Mouse (Mus musculus) liver, adult 2 months (tissue): ENCODE measurements at regions not wholly inside any gene's neighbourhood (a gene's known extent, or its start where the extent isn't known, plus 50 kb on each side); places are given as distances from the start of the nearest gene placed in this dataset.

Experiments
- DNase-seq: peaks from one replicate; pipeline ENCODE4 v3.0.0-alpha.2; 2011; ENCODE audit warnings: low read depth, low spot score; ENCODE audit errors: extremely low read depth
- H3K27ac ChIP-seq: fragments of 200-500 bp; replicated peaks from 2 replicates; pipeline ENCODE4 v1.5.1; 2012; ENCODE audit warnings: low read depth, mild to moderate bottlenecking, control low read depth, inconsistent platforms, low read length; ENCODE audit not compliant: insufficient read depth
- H3K27me3 ChIP-seq: fragments of 200-500 bp; 2 replicates; pipeline ENCODE4 v1.6.1; 2012; ENCODE audit warnings: mild to moderate bottlenecking, moderate library complexity, low read length, inconsistent platforms; ENCODE audit not compliant: control insufficient read depth, insufficient read depth
- H3K36me3 ChIP-seq: fragments of 200-500 bp; 2 replicates; pipeline ENCODE4 v1.6.1; 2012; ENCODE audit warnings: low read length, inconsistent platforms; ENCODE audit not compliant: control insufficient read depth, insufficient read depth
- H3K4me1 ChIP-seq: fragments of 200-500 bp; 2 replicates; pipeline ENCODE4 v1.6.1; 2011; ENCODE audit warnings: low read length; ENCODE audit not compliant: control insufficient read depth, insufficient read depth
- H3K4me3 ChIP-seq: fragments of 200-500 bp; 2 replicates; pipeline ENCODE4 v1.5.1; 2011; ENCODE audit warnings: low read depth, mild to moderate bottlenecking, control low read depth, low read length, moderate library complexity; ENCODE audit not compliant: insufficient read depth
- H3K79me2 ChIP-seq: fragments of 200-500 bp; 2 replicates; pipeline ENCODE4 v1.6.1; 2012; ENCODE audit warnings: inconsistent platforms, mild to moderate bottlenecking, low read length, moderate library complexity; ENCODE audit not compliant: control insufficient read depth, insufficient read depth
- H3K9ac ChIP-seq: fragments of 200-500 bp; 2 replicates; pipeline ENCODE4 v1.6.1; 2012; ENCODE audit warnings: low read depth, mild to moderate bottlenecking, control low read depth, inconsistent platforms, low read length
- CTCF ChIP-seq: fragments of 200-500 bp; IDR thresholded peaks from 2 replicates; pipeline ENCODE4 v1.5.1; 2011; ENCODE audit warnings: low read depth, low read length, control low read depth
- POLR2A ChIP-seq: fragments of 200-500 bp; IDR thresholded peaks from 2 replicates; pipeline ENCODE4 v1.6.1; 2011; ENCODE audit warnings: low read length, control low read depth; ENCODE audit not compliant: insufficient read depth; ENCODE audit errors: extremely low read depth
- WGBS: fragments of 180-500 bp; shearing (Covaris S2); methylation state at CpG from one replicate; pipeline ENCODE4 v1.1.7; 2018; 5-methylcytosine and 5-hydroxymethylcytosine counted together

DNA sequence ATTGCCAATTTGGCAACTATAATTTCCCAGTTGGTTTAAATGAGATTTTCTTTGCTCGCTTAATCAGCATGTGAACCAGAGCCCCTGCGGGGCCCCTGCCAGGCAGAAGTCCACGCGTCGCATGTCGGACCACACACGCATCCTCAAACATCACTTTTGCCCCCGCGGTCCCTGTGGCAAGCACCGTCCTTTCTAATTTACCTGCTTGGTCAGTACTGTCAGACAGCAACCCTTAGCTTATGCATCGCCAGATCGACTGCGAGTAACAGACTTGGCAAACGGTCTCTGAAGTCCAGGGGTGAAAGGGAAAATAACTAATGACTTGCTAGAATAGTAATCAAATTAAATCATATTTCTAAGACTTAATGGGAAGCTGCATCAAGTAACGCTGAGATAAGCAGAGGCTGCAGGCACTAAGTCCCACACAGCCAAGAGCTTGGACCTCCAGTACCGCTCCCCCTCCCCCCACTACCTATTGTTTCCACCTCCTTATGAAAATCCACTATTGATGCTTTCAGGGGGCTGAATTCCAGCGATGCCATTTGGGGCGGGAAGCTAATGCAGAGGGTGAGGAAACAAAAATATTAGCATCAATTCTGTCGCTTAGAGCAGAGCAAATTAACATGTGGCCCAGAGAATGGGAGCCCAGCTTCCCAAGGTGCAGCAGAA lies 142.0 kb upstream of the Cntnap4 start:
- WGBS: 71% methylated on average over 19 of the region's 19 CpGs
- H3K79me2 ChIP-seq: no peaks in the 10 kb centered on the region
- DNase-seq: no peak
- no peak overlapping the region for H3K9ac ChIP-seq
- TF ChIP-seq CTCF (no peak), POLR2A (no peak)
- no peaks in the 10 kb centered on the region for H3K27me3 ChIP-seq
- no peak overlapping the region for H3K4me3 ChIP-seq
- H3K36me3 ChIP-seq: no peaks in the 10 kb centered on the region
- no peaks in the 10 kb centered on the region for H3K4me1 ChIP-seq
- no peak overlapping the region for H3K27ac ChIP-seq

DNA sequence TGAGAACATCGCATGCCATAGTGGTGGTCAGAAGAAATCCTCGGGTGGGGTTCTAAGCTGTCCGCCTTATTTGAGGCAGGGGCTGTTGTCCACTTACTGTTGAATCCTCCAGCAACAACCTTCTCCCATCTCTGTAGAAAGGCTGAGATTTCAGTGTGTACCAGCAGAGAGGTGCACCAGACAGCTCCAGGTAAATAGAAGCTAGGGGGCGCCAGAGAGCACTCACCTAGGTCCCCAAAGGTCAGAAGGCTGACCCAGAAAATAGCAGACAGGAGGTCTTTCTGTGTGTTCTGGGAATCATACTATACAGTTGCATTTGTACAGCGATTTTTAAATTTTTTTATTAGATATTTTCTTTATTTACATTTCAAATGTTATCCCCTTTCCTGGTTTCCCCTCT lies 157.9 kb upstream of the Cntnap4 start:
- Histone ChIP-seq H3K4me1 (no peaks in the 10 kb centered on the region), H3K36me3 (no peaks in the 10 kb centered on the region), H3K9ac (no peak overlapping the region), H3K4me3 (no peak overlapping the region), H3K27ac (no peak overlapping the region), H3K79me2 (no peaks in the 10 kb centered on the region), H3K27me3 (no peaks in the 10 kb centered on the region)
- DNase-seq: no peak
- 84% methylated on average over 5 of the region's 5 CpGs for WGBS
- no peak for TF ChIP-seq CTCF
- TF ChIP-seq POLR2A: no peak

DNA sequence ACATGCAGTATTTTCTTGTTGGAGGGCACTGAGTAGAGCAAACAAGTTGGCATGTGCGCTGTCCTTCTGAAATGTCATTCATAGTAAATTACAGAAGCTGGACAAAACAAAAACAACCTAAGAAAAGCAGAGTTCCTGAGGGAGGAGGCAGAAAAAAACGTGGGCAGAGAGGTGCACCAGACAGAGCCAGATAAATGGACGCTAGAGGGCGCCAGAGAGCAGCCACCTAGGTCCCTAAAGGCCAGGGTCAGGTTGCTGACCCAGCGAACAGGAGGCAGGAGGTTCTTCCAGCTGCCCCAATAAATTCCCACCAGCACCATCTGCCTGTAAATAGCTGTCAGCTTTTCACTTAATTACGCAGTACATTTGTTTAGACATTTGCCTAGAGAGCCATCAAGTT lies 158.6 kb upstream of the Cntnap4 start:
- H3K4me3 ChIP-seq: no peak overlapping the region
- TF ChIP-seq POLR2A: no peak
- TF ChIP-seq CTCF: peak; percentile 82
- no peaks in the 10 kb centered on the region for H3K4me1 ChIP-seq
- 25% methylated on average over 6 of the region's 6 CpGs for WGBS
- no peak overlapping the region for H3K9ac ChIP-seq
- H3K27me3 ChIP-seq: no peaks in the 10 kb centered on the region
- DNase-seq: peak; percentile 46
- no peaks in the 10 kb centered on the region for H3K79me2 ChIP-seq
- no peak overlapping the region for H3K27ac ChIP-seq
- H3K36me3 ChIP-seq: no peaks in the 10 kb centered on the region

DNA sequence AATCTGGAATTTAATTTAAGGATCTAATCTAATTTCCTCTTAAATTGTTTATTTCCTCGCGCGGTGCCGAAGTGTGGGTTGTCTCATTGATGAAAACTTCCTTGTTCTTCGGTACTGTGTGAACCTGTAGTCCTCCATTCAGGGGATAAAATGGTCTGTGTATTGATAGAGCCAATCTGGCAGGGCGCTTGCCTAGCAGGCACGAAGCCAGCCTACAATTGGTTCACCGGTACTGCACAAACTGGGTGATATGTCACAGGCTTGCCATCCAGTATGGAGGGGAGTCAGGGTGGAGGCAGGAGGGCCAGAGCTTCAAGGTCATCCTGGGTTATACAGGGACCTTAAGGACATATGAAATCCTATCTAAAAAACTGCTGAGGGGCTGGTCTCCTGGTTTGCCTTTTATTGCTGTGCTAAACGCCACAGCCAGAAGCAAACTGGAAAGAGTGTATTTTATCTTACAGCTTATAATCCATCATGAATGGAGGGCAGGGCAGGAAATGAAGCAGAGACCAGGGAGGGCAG lies 161.6 kb upstream of the Cntnap4 start:
- no peaks in the 10 kb centered on the region for H3K36me3 ChIP-seq
- no peaks in the 10 kb centered on the region for H3K79me2 ChIP-seq
- H3K4me1 ChIP-seq: no peaks in the 10 kb centered on the region
- peak; percentile 11 for DNase-seq
- no peaks in the 10 kb centered on the region for H3K27me3 ChIP-seq
- H3K4me3 ChIP-seq: no peak overlapping the region
- no peak overlapping the region for H3K9ac ChIP-seq
- TF ChIP-seq POLR2A: no peak
- TF ChIP-seq CTCF: no peak
- H3K27ac ChIP-seq: no peak overlapping the region
- 84% methylated on average over 9 of the region's 9 CpGs for WGBS

DNA sequence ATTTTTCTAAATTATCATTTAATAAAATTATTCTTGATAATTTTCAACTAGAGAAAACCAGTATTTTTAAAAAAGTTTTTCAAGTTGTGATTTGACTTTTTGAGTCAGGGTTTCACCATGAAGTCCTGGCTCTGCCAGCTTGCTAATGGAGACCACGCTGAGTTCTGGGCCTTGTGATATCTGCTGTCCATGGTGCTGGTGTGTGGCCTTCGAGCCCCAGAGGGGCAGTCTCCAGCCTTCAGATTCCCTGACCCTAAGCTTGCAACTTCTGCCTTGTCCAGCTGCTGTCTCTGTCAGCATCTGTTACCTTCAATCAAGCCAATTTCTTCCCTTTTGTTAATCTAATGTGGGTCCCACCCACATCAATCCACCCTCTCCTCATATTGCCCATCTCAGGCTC lies 165.8 kb upstream of the Cntnap4 start:
- Histone ChIP-seq H3K27ac (no peak overlapping the region), H3K9ac (no peak overlapping the region), H3K4me3 (no peak overlapping the region), H3K79me2 (no peaks in the 10 kb centered on the region), H3K4me1 (no peaks in the 10 kb centered on the region), H3K27me3 (no peaks in the 10 kb centered on the region), H3K36me3 (no peaks in the 10 kb centered on the region)
- no peak for DNase-seq
- 3% methylated on average over 2 of the region's 2 CpGs for WGBS
- TF ChIP-seq CTCF (no peak), POLR2A (no peak)

DNA sequence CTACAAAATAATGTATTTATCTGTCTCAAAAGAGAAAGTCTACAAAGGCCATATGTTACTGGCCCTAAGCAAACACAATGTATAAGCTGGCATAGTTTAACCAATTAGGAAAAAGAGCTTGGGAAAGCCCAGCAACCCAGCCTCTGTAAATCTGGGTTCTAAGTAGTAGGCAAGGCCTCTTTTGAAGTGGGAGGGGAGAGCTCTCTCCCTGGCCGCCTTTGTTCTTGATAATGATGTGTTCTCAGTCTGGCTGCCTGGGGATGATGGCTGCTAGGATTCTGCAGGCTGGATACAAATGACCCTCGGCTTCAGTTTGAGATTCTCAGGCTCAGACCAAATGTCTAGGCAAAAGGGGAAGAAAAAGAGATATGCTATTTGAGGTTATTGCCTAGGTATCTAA lies 172.4 kb upstream of the Cntnap4 start:
- Histone ChIP-seq H3K36me3 (no peaks in the 10 kb centered on the region), H3K27me3 (no peaks in the 10 kb centered on the region), H3K27ac (no peak overlapping the region), H3K79me2 (no peaks in the 10 kb centered on the region), H3K4me3 (no peak overlapping the region), H3K9ac (no peak overlapping the region), H3K4me1 (no peaks in the 10 kb centered on the region)
- DNase-seq: no peak
- no peak for TF ChIP-seq CTCF
- TF ChIP-seq POLR2A: no peak
- WGBS: 41% methylated on average over 2 of the region's 2 CpGs
